Mouse (Mus musculus) liver, embryonic 14.5 days (tissue): Measurements from ENCODE around the gene Rab3c.

Experiments
- CTCF ChIP-seq: IDR thresholded peaks from 2 replicates; pipeline ENCODE4 v1.5.1; 2016; ENCODE audit warnings: antibody characterized with exemption, low read depth, control low read depth
- EP300 ChIP-seq: IDR thresholded peaks from 2 replicates; pipeline ENCODE4 v1.6.1; 2016; ENCODE audit warnings: antibody characterized with exemption, low read depth

DNA sequence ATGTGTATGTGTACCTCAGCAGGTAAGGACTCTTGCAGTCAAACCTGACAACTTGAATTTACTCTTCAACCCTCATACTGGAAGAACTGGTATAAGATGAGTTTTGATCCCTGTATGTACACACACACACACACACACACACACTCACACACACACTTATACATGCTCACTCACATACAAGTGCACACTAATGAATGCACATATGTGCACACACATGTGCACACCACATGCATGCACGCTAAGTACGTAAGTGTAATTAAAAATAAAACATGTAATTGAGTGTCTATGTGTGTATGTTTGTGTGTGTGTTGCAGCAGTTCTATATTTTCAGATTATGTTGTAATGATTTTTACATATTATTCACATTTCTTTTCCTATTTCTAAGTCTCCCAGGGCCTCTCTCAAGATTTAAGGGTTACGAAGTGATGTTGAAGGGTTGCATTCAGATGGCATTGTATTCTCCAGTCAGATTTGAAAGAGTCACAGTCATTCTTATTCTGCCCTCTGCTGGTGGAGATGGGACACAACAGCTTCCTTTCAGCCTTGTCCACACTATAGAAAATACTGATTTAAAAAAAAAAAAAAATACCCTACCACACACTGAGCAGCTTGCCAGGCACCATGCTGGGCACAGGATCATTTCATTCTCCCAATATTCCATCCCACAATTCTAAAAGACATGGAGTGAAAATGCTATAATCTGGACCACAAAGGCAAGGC, 240.9 kb downstream of the Rab3c start:
- TF ChIP-seq CTCF: peak; percentile 45; the same call in 1 of the 2 replicates
- TF ChIP-seq EP300: no peak
